Mouse (Mus musculus): ENCODE data around the gene 4833423E24Rik.

- TF ChIP-seq POLR2A (IDR thresholded peaks at IDR 0.05; ENCODE audit: borderline replicate concordance, extremely low read depth, low read depth, low read length) (no peak), CTCF (IDR thresholded peaks at IDR 0.05; ENCODE audit: insufficient read depth, low read length) (no peak)
These were observed 13.4 kb upstream of the 4833423E24Rik start for GRCm38 (mm10) chr2:85532082-85532778.
